Mouse (Mus musculus) adrenal gland, adult 18-20 months (tissue): ENCODE data around the gene Prr23a3. TPM values are rescaled to one million over a fixed set of nuclear protein-coding genes. Genes with fewer than 3 reads are reported as not detected.

Experiments
- DNase-seq, 2 experiments: peaks; one replicate each; pipeline ENCODE4 v3.0.0; 2021 to 2022; ENCODE audit warnings: low spot score in 2 of 2
- long read RNA-seq, 2 experiments: library from polyadenylated mRNA; stranded (forward); transcript quantifications; one replicate each; pipeline ENCODE4 v2.0.0; 2021
- total RNA-seq, 2 experiments: library from RNA; stranded (reverse); gene quantifications; 1 replicate in 1 of 2; 2 replicates in 1 of 2; pipeline ENCODE4 v1.2.3; 2021

The Prr23a3 gene
- not detected for total RNA-seq
- long read RNA-seq, experiment 1, result 0 reads
- long read RNA-seq, experiment 2, result 0 reads

GRCm38 (mm10) chr9:98864571-98864970, at the start of gene Prr23a3:
Gene Prr23a3 (plus strand): TSS chr9:98864767.
- DNase-seq, result no peak

- DNase-seq, result peak in 1 of 2 experiments; percentile 7
Observed at GRCm38 (mm10) chr9:98816066-98816465, 48.5 kb upstream of the Prr23a3 start.

GRCm38 (mm10) chr9:98817592-98817991, 47.0 kb upstream of the Prr23a3 start:
- no peak for DNase-seq

- DNase-seq, result no peak
Observed at GRCm38 (mm10) chr9:98818971-98819370, 45.6 kb upstream of the Prr23a3 start.

GRCm38 (mm10) chr9:98819481-98819880, 45.1 kb upstream of the Prr23a3 start:
- DNase-seq, result peak in 1 of 2 experiments; percentile 5

GRCm38 (mm10) chr9:98820461-98820860, 44.1 kb upstream of the Prr23a3 start:
- peak in 1 of 2 experiments; percentile 7 for DNase-seq

DNA sequence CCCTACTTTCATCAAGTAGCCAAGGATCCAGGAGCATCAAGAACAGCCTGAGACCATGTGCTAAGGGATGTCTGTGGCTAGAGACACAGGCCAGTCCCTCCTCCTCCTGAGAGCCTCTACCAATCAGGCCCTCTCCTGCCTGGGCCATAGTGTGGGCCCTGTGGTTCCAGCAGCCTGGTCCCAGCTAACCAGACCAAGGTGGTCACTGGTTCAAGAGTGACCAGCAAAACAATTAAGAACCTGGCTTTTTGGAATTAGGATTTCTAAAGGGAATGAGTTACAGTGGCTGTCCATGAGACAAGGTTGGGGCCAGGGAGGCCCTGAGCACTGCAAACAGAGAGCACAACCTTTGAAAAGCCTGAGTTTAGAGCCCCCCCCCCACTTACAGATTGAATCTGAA, 43.5 kb upstream of the Prr23a3 start:
- no peak for DNase-seq

DNA sequence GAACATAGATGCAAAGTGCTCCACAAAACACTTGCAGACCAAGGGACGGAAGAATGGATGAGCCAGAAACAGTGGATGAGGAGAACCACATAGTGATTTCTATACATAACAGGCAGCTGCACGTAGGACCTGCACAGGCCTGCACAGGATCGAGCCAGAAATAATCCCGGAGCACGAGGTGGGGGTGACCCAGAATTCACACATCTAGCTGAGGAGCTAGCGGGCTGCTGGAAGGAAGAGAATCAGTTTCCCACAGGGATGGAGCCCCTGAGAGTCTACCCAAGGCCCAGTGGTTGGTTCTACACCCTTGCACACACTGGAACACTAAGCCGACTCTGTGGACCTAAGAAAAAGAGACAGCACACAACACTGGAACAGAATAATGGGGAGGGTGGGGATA, 40.8 kb upstream of the Prr23a3 start:
- no peak for DNase-seq

GRCm38 (mm10) chr9:98829508-98829907, 35.1 kb upstream of the Prr23a3 start:
- no peak for DNase-seq

GRCm38 (mm10) chr9:98837537-98838074, 27.0 kb upstream of the Prr23a3 start:
- DNase-seq, result no peak

DNA sequence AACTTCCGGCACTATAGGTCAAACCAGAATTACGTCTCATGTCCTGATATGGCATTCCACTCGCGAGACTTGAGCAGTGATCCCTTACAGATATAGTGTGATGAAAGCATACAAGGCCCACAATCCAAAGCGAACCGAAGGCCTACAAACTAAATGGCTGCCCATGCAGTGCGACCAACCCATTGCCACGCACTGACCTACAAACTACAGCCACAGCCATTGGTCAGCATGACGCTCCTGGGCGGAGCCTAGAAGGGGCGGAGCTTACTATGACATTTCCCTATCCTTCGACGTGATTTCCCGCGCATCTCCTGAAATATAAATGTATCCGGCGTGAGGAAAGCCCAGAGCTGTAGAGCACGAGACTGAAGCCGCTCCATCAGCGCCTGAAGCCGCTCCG, 22.4 kb upstream of the Prr23a3 start, which contains the start of gene Prr23a1:
TSS of gene Prr23a1 (plus strand) at position 387 of the 400 bp plus-strand sequence.
- DNase-seq, result no peak

DNA sequence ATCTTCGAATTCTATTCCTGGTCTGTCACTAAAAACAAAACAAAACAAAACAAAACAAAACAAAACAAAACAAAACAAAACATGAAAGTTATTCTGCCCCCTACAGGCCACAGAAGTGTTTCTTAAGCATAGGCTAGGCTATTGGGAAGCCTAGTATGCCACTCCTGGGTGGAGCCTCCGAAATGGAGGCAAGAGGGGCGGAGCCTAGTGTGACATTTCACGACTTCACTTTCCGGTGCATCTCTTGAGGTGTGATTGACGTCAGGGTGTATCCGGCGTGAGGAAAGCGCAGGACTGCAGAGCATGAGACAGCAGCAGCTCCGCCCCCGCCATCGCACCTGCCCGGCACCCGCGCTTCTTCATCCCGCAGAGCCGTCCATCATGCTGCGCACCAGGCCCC, 8.4 kb upstream of the Prr23a3 start, which contains the start of gene Prr23a2:
TSS of gene Prr23a2 (plus strand) at position 285 of the 400 bp plus-strand sequence.
- DNase-seq, result peak in 1 of 2 experiments; percentile 15

- peak in 1 of 2 experiments; percentile 18 for DNase-seq
Observed at GRCm38 (mm10) chr9:98863463-98863862, 1.1 kb upstream of the Prr23a3 start.

- DNase-seq, result no peak
Observed at GRCm38 (mm10) chr9:98901486-98901885, 36.9 kb downstream of the Prr23a3 start.

- DNase-seq, result no peak
Observed at GRCm38 (mm10) chr9:98902819-98903218, 38.3 kb downstream of the Prr23a3 start, which contains the start of gene 7420426K07Rik. Gene 7420426K07Rik (plus strand): TSS chr9:98903119.

Other genes starting within 250 kb of the Prr23a3 start
- gene Prr23a1, start 22.3 kb upstream of the Prr23a3 start, total RNA-seq, result not detected
- not detected for gene Prr23a2, start 8.3 kb upstream of the Prr23a3 start, total RNA-seq
- not detected for gene 7420426K07Rik, start 38.4 kb downstream of the Prr23a3 start, total RNA-seq
- gene Foxl2, start 90.5 kb downstream of the Prr23a3 start, total RNA-seq, result under 1 TPM in 1 of 2 experiments, not detected in 1; 0.73 TPM
- gene Faim, start 121.6 kb downstream of the Prr23a3 start, total RNA-seq, result 10 to 100 TPM; 16.6 to 20.9 TPM
- not detected for gene Gm1123, start 170.9 kb downstream of the Prr23a3 start, total RNA-seq